Mouse (Mus musculus) limb, embryonic 11.5 days (tissue): ENCODE results near the gene Arid5a. TPM values are rescaled to one million over a fixed set of nuclear protein-coding genes. Genes with fewer than 3 reads are reported as not detected.
A peak's percentile ranks its signal among the peaks of the same experiment; 100 is the strongest.

ENCODE experiments used
- ATAC-seq: fragments of 200-750 bp; cut with Nextera tagmentation; 2 replicates; pipeline ENCODE4 v1.8.0; 2017; ENCODE audit warnings: low read depth; ENCODE audit not compliant: insufficient number of reproducible peaks, low FRiP score, low TSS enrichment
- DNase-seq: peaks from one replicate; pipeline ENCODE4 v3.0.0-alpha.2; 2015; ENCODE audit warnings: low spot score
- H3K27ac ChIP-seq: fragments of 300-500 bp; sonication (generic); replicated peaks from 2 replicates; pipeline ENCODE4 v1.5.1; 2014; ENCODE audit warnings: low read depth, mild to moderate bottlenecking, low read length
- H3K27me3 ChIP-seq: fragments of 300-500 bp; sonication (generic); 2 replicates; pipeline ENCODE4 v1.6.1; 2014; ENCODE audit warnings: mild to moderate bottlenecking, low read length, mixed read lengths; ENCODE audit not compliant: control insufficient read depth, insufficient read depth
- H3K36me3 ChIP-seq: fragments of 300-500 bp; sonication (generic); 2 replicates; pipeline ENCODE4 v1.6.1; 2014; ENCODE audit warnings: mild to moderate bottlenecking, low read length, moderate library complexity, mixed read lengths; ENCODE audit not compliant: control insufficient read depth, insufficient read depth
- H3K4me1 ChIP-seq: fragments of 300-500 bp; sonication (generic); 2 replicates; pipeline ENCODE4 v1.6.1; 2014; ENCODE audit warnings: low read length, mixed read lengths; ENCODE audit not compliant: control insufficient read depth, insufficient read depth
- H3K4me2 ChIP-seq: fragments of 300-500 bp; sonication (generic); 2 replicates; pipeline ENCODE4 v1.6.1; 2014; ENCODE audit warnings: low read depth, mild to moderate bottlenecking, moderate library complexity; ENCODE audit not compliant: severe bottlenecking
- H3K4me3 ChIP-seq: fragments of 300-500 bp; sonication (generic); 2 replicates; pipeline ENCODE4 v1.5.1; 2014; ENCODE audit warnings: low read depth, low read length
- H3K9ac ChIP-seq: fragments of 300-500 bp; sonication (generic); 2 replicates; pipeline ENCODE4 v1.6.1; 2014; ENCODE audit warnings: mild to moderate bottlenecking, low read length
- H3K9me3 ChIP-seq: fragments of 300-500 bp; sonication (generic); 2 replicates; pipeline ENCODE4 v1.6.1; 2016; ENCODE audit warnings: low read length; ENCODE audit not compliant: control insufficient read depth
- WGBS: fragments of 180-500 bp; shearing (Covaris S2); extraction: QIAGEN DNeasy Blood & Tissue Kit; methylation state at CpG from one replicate; pipeline ENCODE4 v1.1.7; 2014; 5-methylcytosine and 5-hydroxymethylcytosine counted together
- polyA plus RNA-seq: library from polyadenylated mRNA; unstranded; fragments of >200 nt; fragmentation: Nextera tagmentation; extraction: Ambion mirVana; gene quantifications from 2 replicates; pipeline ENCODE4 v1.2.1, GENCODE M21; 2014

Gene Arid5a
- polyA plus RNA-seq, 1 experiment from 2014 or later: 2.8 TPM

- Histone ChIP-seq H3K4me3 (no peak overlapping the region), H3K4me1 (no peaks in the 10 kb centered on the region), H3K27me3 (peaks cover 12% of the 10 kb centered on the region), H3K9ac (no peak overlapping the region), H3K27ac (no peak overlapping the region), H3K4me2 (no peak overlapping the region), H3K36me3 (no peaks in the 10 kb centered on the region), H3K9me3 (no peaks in the 10 kb centered on the region)
- no peak for DNase-seq
- ATAC-seq: no peak
- 28% methylated on average over 13 of the region's 13 CpGs for WGBS
These were observed 8.4 kb upstream of the Arid5a start for GRCm38 (mm10) chr1:36299126-36299525.

DNA sequence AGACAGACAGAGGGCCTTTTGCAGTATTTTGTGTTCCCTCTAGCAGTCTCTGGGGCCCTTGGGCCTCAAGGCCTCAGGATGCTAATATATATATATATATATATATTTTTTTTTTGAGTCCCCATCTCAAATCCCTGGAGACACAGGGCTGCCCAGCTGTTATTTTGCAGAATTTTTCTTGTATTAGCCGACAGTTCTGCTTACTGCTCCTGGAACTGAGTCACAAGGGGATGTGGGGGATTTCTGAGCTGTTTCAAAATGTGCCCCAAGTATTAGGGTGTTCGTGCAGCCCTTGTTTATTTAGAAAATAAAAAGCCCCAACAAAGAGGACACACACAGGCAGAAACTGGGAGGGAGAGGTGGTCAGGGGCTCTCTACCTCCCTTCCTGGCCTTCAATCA, 7.9 kb upstream of the Arid5a start:
- Histone ChIP-seq H3K9me3 (no peaks in the 10 kb centered on the region), H3K9ac (no peak overlapping the region), H3K27me3 (peaks cover 13% of the 10 kb centered on the region), H3K4me1 (no peaks in the 10 kb centered on the region), H3K4me3 (no peak overlapping the region), H3K27ac (no peak overlapping the region), H3K4me2 (no peak overlapping the region), H3K36me3 (no peaks in the 10 kb centered on the region)
- WGBS: 68% methylated on average over 2 of the region's 2 CpGs
- no peak for ATAC-seq
- DNase-seq: no peak

DNA sequence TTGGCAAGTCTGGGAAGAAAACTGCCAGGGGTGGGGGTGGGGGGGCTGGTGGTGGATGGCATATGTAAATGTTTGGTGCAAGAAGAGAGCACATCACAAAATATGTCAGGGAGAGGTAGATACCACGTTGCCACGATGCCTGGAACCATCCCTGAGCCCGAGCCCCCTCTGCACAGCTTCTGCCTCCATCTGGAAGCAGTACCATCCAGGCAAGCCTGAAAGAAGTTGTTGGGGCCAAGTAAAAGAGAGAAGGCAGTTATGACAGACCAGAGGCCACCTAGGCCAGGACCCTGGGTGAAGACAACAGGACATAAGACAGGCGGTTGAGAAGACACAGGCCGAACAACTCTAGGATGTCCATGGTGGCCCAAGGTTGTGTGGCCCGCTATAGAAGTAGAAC, 7.0 kb upstream of the Arid5a start:
- Histone ChIP-seq H3K4me2 (no peak overlapping the region), H3K4me3 (no peak overlapping the region), H3K4me1 (no peaks in the 10 kb centered on the region), H3K27ac (no peak overlapping the region), H3K27me3 (peaks cover 13% of the 10 kb centered on the region), H3K36me3 (no peaks in the 10 kb centered on the region), H3K9me3 (no peaks in the 10 kb centered on the region), H3K9ac (no peak overlapping the region)
- DNase-seq: no peak
- 83% methylated on average over 6 of the region's 6 CpGs for WGBS
- no peak for ATAC-seq

DNA sequence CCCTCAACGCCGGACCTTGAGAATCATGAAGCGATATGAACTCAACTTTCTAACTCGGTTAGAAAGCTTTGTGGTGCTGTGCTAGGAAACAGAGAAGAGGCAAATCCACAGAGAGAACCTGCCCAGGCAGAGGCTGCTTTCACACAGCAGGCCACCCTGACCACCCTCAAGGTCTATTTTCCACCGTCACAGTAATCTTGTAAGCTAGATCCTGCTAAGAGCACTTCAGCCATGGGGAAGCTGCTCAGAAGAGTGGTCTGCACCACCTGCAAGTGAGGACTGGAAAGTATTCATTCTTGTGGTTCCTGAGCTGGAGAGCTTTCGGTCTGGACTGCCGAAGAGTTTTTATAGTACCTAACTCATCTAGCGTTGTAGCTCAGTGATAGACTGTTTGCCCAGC, 5.3 kb upstream of the Arid5a start:
- 78% methylated on average over 8 of the region's 8 CpGs for WGBS
- H3K27ac ChIP-seq: no peak overlapping the region
- no peaks in the 10 kb centered on the region for H3K4me1 ChIP-seq
- H3K4me2 ChIP-seq: no peak overlapping the region
- H3K9ac ChIP-seq: no peak overlapping the region
- ATAC-seq (no peak), DNase-seq (no peak)
- H3K27me3 ChIP-seq: peaks cover 13% of the 10 kb centered on the region
- H3K9me3 ChIP-seq: no peaks in the 10 kb centered on the region
- H3K4me3 ChIP-seq: no peak overlapping the region
- H3K36me3 ChIP-seq: no peaks in the 10 kb centered on the region

- Histone ChIP-seq H3K27ac (no peak overlapping the region), H3K4me3 (peak overlapping the region; percentile 15), H3K27me3 (peaks cover 13% of the 10 kb centered on the region), H3K9ac (0 out of 2 replicates have a peak overlapping the region, but pooled peaks have one; percentile 5), H3K4me1 (no peaks in the 10 kb centered on the region), H3K9me3 (no peaks in the 10 kb centered on the region), H3K36me3 (no peaks in the 10 kb centered on the region), H3K4me2 (peak overlapping the region; percentile 48)
- no peak for ATAC-seq
- no peak for DNase-seq
- 17% methylated on average over 9 of the region's 9 CpGs for whole genome bisulfite sequencing
These were observed 4.6 kb upstream of the Arid5a start for GRCm38 (mm10) chr1:36302957-36303356.

GRCm38 (mm10) chr1:36303381-36304320, 3.9 kb upstream of the Arid5a start:
- DNase-seq (peak; percentile 52), ATAC-seq (no peak)
- Histone ChIP-seq H3K27ac (no peak overlapping the region), H3K9me3 (no peaks in the 10 kb centered on the region), H3K36me3 (no peaks in the 10 kb centered on the region), H3K4me2 (peak overlapping the region; percentile 48), H3K4me3 (peak overlapping the region; percentile 15), H3K27me3 (peaks cover 17% of the 10 kb centered on the region), H3K4me1 (peaks cover 5% of the 10 kb centered on the region; the same call in 1 of the 2 replicates), H3K9ac (0 out of 2 replicates have a peak overlapping the region, but pooled peaks have one; percentile 5)
- 9% methylated on average over 30 of the region's 30 CpGs for WGBS

- 60% methylated on average over 7 of the region's 7 CpGs for WGBS
- H3K36me3 ChIP-seq: no peaks in the 10 kb centered on the region
- H3K9me3 ChIP-seq: no peaks in the 10 kb centered on the region
- DNase-seq: no peak
- H3K27ac ChIP-seq: no peak overlapping the region
- H3K4me3 ChIP-seq: no peak overlapping the region
- H3K4me1 ChIP-seq: peaks cover 15% of the 10 kb centered on the region
- peaks cover 17% of the 10 kb centered on the region for H3K27me3 ChIP-seq
- H3K4me2 ChIP-seq: no peak overlapping the region
- ATAC-seq: no peak
- no peak overlapping the region for H3K9ac ChIP-seq
These were observed 2.8 kb upstream of the Arid5a start for GRCm38 (mm10) chr1:36304764-36305163.

DNA sequence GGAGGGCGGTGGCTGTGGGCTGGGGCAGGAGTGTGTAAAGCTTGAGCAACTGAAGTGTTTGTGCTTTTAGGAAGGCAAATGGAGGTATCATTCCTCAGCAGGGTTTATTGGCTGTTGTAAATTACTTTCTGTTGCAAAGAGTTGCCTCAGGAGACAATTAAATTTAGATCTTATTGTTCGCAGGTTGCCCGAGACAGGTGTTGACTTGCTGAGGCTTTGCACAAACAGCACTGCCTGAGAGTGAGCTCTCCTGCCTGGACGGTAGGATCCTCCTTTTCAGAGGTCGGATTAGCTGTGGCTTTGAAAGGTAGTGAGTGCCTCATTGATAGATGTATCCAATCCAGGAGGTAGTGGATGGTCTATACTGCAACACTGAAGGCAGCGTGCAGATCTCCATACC, 1.4 kb upstream of the Arid5a start:
- ATAC-seq (no peak), DNase-seq (no peak)
- H3K9me3 ChIP-seq: no peaks in the 10 kb centered on the region
- no peak overlapping the region for H3K27ac ChIP-seq
- no peak overlapping the region for H3K4me2 ChIP-seq
- peaks cover 14% of the 10 kb centered on the region for H3K27me3 ChIP-seq
- H3K36me3 ChIP-seq: no peaks in the 10 kb centered on the region
- no peak overlapping the region for H3K4me3 ChIP-seq
- no peak overlapping the region for H3K9ac ChIP-seq
- peaks cover 15% of the 10 kb centered on the region for H3K4me1 ChIP-seq
- 66% methylated on average over 6 of the region's 6 CpGs for WGBS
